Mouse (Mus musculus): ENCODE measurements at regions not wholly inside any gene's neighbourhood (a gene's known extent, or its start where the extent isn't known, plus 50 kb on each side); places are given as distances from the start of the nearest gene placed in this dataset.

DNA sequence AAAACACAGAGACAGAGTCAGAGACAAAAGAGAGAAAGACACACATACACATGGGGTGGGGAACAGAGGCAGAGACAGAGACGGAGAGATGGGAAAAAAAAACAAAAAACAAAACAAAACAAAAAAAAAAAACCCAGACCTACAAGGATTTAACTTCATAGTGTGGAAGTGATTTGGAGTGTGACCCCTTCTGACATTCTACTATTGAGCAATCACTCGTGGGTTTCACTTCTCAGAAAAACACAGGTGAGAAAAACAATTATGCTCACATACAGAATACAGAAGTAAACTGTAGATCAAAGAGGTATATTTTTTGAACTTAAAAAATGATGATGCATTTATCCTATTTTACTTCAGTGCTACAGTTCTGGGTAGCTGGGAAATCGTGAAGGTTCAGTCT is 326.7 kb upstream of the Actbl2 start:
- TF ChIP-seq CTCF (IDR thresholded peaks at IDR 0.05; ENCODE audit: low read depth) (no peak), EP300 (IDR thresholded peaks at IDR 0.05; ENCODE audit: low read depth) (no peak)
